Mouse (Mus musculus) telencephalon, adult 2 months (tissue): ENCODE measurements around the gene Gsx2.

Experiments used
- DNase-seq: peaks from one replicate; pipeline ENCODE4 v3.0.0-alpha.2; 2011; ENCODE audit warnings: low read depth, low spot score

The Gsx2 gene

GRCm38 (mm10) chr5:75075383-75075941 lies at the start of gene Gsx2:
Gsx2 (plus strand) TSS chr5:75075601.
- DNase-seq: no peak

GRCm38 (mm10) chr5:75035475-75035874 lies 39.9 kb upstream of the Gsx2 start:
- no peak for DNase-seq

GRCm38 (mm10) chr5:75039307-75039706 lies 36.1 kb upstream of the Gsx2 start:
- no peak for DNase-seq

DNA sequence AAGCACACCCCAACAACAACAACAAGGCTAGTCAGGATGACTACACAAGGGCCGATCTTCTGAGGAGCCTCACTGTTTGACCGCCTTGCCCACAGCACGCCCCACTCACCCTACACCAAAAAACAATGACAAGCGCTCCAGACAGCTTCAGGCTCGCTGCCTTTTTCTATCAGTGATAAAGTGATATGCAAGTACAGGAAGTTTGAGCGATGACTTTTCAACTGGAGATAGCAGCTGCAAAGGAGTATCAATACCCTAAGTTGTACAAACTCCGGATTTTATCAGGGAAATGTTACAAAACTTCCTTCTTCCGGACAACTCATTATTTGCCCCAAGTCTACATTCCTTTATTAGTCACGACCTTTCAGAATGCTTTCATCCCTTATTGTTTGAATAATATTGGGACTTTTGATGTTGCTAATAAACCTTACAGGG lies 32.4 kb upstream of the Gsx2 start:
- no peak for DNase-seq

DNA sequence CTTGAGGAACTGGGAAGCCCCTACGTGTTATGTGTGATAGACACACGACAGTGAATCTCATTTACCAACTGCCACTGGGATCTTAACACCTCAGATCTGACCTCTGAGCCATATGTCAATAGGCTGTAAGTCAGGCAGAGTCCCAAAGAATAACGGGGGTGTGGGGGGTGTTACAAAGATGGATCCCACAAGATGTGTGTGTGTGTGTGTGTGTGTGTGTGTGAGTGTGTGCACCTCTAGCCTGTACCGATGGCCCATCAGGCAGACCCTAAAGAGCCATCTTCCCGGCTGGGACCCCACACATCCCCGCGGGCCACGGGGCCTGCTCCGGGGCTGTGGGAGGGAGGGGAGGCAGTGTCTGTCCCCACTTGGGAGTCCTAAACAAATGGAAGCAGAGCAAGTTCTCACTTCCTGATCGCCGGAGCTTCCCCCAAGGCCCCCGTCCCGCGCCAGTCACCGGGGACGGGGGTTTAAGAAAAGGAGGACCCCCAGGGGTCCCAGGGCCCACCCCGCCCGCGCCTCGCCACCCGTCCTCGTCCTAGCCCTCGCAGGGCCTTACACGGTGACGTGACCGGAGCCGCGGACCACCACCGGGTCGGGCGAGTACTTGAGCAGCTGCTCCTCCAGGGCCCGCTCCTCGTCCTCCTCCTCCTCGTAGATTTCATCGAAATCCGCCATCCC lies 31.6 kb upstream of the Gsx2 start:
- no peak for DNase-seq

GRCm38 (mm10) chr5:75044310-75044904 lies 31.0 kb upstream of the Gsx2 start, which contains the start of gene Chic2:
Chic2 (minus strand) TSS chr5:75044774.
- no peak for DNase-seq

GRCm38 (mm10) chr5:75045371-75045770 lies 30.0 kb upstream of the Gsx2 start:
- no peak for DNase-seq

GRCm38 (mm10) chr5:75046681-75047321 lies 28.6 kb upstream of the Gsx2 start:
- DNase-seq: peak; percentile 51

DNA sequence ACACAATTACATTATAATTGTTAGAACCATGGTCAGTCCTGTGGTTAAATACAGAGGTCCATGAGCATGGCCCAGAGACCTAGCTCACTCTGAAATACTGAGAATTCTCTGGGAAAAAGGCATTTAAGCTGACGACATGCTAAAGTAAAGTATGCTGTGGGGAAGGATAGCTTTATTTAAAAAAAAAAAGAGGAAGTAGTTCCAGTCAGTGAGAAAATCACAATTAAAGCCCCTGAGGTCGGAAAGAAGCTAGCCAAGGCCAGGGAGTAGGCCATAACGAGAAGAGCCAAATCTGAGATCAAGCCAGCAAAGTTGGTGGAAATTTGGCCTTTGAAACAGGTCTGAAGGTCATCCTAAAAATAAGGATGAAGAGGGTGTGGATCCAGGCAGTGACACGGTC lies 24.3 kb upstream of the Gsx2 start:
- no peak for DNase-seq

DNA sequence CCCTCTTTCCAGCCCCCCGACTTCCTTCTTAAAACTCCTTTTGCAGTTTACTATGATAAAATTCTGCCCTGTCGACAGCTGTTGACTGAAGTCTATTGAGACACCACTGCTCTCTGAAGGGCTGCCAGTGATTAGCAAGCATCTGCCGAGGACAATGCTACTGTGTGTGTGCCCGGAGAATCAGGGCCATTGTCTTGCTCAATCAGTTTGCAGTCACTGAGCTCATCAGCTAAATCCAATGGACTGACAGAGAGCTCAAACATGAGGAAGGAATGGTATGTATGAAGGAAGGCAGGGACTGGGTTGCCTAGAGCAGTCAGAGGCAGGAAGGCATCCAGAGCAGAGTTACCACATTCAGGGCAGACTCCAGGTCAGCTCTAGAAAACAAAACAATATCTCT lies 12.2 kb upstream of the Gsx2 start:
- peak; percentile 24 for DNase-seq

DNA sequence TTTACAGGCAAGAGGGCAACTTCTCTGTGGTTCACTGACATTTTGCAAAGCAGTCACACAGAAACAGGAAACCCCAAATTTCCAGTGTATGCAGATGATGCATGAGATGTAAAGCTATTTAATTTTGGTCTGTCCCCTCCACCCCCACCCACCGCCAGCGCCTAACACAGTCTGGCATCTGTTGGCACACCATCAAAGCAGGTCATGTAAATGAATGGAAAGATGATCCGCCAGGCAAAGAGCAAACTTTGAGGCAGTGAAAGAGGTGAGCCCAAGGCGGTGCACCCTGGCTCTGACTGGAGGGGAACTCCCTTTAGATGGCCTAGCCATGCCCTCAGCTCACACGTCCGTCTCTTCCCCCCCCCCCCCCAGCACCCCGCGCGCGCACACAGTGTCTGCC lies 8.7 kb upstream of the Gsx2 start:
- no peak for DNase-seq

DNA sequence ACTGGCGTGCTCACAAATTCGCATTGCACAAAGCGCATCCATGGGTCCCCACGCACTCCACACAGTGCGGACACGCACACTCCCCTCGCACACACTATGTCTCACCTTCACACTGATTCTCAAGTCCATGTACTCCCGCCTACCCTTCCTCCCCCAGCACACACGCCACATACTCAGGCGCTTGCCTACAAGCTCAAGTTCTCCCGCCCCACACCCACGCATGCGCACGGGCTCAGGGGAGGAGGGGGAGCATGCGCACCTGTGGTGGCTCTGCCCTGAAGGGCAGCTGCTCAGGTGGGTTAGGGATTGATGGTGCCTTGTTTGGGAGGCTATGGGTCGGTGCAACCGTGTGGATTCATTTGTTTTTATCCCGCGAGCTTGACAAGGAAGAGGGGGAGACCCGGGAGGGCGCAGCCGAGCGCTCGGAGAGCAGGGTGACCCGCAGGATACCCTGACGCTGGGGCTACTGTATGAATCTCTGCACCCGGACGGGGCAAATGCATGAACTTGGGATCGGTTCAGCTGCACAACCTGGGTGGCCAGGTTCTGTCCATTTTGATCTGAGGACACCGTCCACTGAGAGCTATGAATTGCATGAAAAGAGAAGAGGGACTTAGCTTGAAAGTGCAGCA lies 8.2 kb upstream of the Gsx2 start:
- DNase-seq: no peak

GRCm38 (mm10) chr5:75070132-75070531 lies 5.3 kb upstream of the Gsx2 start:
- no peak for DNase-seq

DNA sequence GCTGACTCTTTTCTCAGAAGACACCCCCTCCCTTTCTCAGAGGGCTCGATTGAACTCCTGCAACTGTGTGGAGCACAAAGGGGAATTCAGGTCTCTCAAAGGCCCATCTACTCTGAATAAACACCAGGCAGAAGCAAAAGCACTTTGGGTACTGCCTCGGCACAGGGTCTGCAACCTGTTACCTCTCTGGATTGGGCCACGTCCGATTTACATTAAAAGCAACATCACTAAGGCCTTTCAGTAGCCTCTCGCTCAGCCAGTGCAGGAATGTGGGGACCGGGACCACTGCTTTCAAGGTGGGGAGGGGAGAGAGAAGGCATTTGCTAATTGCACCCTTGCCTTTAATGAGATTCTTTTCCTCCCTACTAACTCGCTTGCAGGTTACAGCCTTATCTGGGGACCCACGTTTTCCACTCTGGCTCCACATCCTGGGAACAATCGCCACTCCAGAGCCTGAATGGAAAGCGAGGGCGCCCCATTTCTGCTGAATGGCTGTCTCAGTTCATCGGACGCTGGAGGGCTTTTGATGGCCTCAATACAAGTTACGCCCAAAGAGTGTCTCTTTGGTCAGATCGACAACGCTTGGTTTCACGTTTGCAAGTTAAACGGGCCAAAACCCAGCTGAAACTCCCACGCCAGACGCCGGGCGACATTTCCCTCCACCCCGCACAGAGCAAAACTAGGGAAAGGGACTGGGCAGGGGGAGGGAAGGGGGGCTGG lies 4.6 kb upstream of the Gsx2 start:
- DNase-seq: no peak

DNA sequence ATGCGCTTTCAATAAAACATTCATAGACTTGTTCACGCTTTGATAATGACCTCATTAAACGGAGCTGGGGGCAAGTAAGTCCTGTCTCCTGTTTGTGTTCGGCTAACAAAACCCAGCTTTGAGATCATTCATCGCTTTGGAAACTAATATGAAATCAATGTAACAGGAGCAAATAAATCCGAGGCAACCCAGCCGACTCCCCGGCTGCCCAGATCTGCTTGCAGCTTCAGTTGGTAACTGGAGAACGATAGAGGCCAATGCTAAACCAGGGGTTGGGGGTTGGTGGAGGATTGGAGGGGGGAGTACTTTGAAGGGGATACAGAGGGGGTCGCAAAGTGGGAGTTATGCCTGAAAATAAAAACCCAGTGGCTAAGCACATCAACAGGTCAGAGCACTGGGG lies 3.5 kb upstream of the Gsx2 start:
- no peak for DNase-seq

- DNase-seq: no peak
These were observed 2.9 kb upstream of the Gsx2 start for GRCm38 (mm10) chr5:75072532-75072931.

GRCm38 (mm10) chr5:75073167-75073566 lies 2.2 kb upstream of the Gsx2 start:
- DNase-seq: no peak

- no peak for DNase-seq
These were observed 1.7 kb upstream of the Gsx2 start for GRCm38 (mm10) chr5:75073684-75074083.

- DNase-seq: no peak
These were observed 1.3 kb upstream of the Gsx2 start for GRCm38 (mm10) chr5:75074132-75074531.

GRCm38 (mm10) chr5:75074537-75075382 lies 641 bp upstream of the Gsx2 start:
- no peak for DNase-seq
